Mouse (Mus musculus) liver, embryonic 14.5 days (tissue): ENCODE data around the gene Scn4a.

Experiments used
- CTCF ChIP-seq: IDR thresholded peaks from 2 replicates; pipeline ENCODE4 v1.5.1; 2016; ENCODE audit warnings: antibody characterized with exemption, low read depth, control low read depth
- EP300 ChIP-seq: IDR thresholded peaks from 2 replicates; pipeline ENCODE4 v1.6.1; 2016; ENCODE audit warnings: antibody characterized with exemption, low read depth

- peak; percentile 65 for TF ChIP-seq CTCF
- no peak for TF ChIP-seq EP300
Measured at GRCm38 (mm10) chr11:106359350-106359749, 6.3 kb upstream of the Scn4a start.
